Mouse (Mus musculus) CH12.LX (cell line): ENCODE results near the gene Ak9. TPM values are rescaled to one million over a fixed set of nuclear protein-coding genes. Genes with fewer than 3 reads are reported as not detected.

ENCODE experiments used
- DNase-seq: peaks from one replicate; pipeline ENCODE4 v3.0.0-alpha.2; 2013; ENCODE audit errors: extremely low read depth
- H3K27ac ChIP-seq: 2 replicates; pipeline ENCODE4 v1.5.1; 2012; ENCODE audit warnings: low read depth, mild to moderate bottlenecking, control low read depth, moderate library complexity; ENCODE audit not compliant: insufficient read depth
- H3K27me3 ChIP-seq: replicated peaks from 2 replicates; pipeline ENCODE3; 2012; ENCODE audit warnings: inconsistent platforms
- H3K36me3 ChIP-seq, 2 experiments: replicated peaks in 1 of 2; 2 replicates each; pipeline versions ENCODE3 to v1.6.1; 2012; ENCODE audit warnings: inconsistent platforms in 1 of 2, low read length in 1 of 2, mild to moderate bottlenecking in 1 of 2, mixed read lengths in 1 of 2, moderate library complexity in 1 of 2; ENCODE audit not compliant: control insufficient read depth in 1 of 2, insufficient read depth in 1 of 2
- H3K4me1 ChIP-seq, 2 experiments: 2 replicates each; pipeline ENCODE4 v1.6.1; 2012; ENCODE audit warnings: inconsistent platforms in 1 of 2, moderate library complexity in 1 of 2; ENCODE audit not compliant: insufficient read depth in 2 of 2, control insufficient read depth in 1 of 2
- H3K4me2 ChIP-seq: 2 replicates; pipeline ENCODE4 v1.6.1; 2012; ENCODE audit warnings: low read depth, mild to moderate bottlenecking, control low read depth; ENCODE audit not compliant: poor library complexity, insufficient read depth, severe bottlenecking
- H3K4me3 ChIP-seq, 3 experiments: fragments of 150-350 bp in 1 of 3; sonication (generic) in 1 of 3; replicated peaks in 1 of 3; 2 replicates each; pipeline versions ENCODE3 to v1.5.1; 2011 to 2012; ENCODE audit warnings: low read depth in 2 of 3, low read length in 2 of 3, mild to moderate bottlenecking in 2 of 3, moderate library complexity in 2 of 3, control low read depth in 1 of 3, improper control_type of control experiment in 1 of 3, inconsistent platforms in 1 of 3, mixed read lengths in 1 of 3; ENCODE audit not compliant: poor library complexity in 1 of 3
- H3K79me2 ChIP-seq: replicated peaks from 2 replicates; pipeline ENCODE4 v1.6.1; 2012; ENCODE audit warnings: mild to moderate bottlenecking, moderate library complexity; ENCODE audit not compliant: control insufficient read depth, poor library complexity, insufficient read depth, severe bottlenecking; ENCODE audit errors: extremely low read depth
- H3K9ac ChIP-seq: 2 replicates; pipeline ENCODE4 v1.6.1; 2012; ENCODE audit warnings: low read depth, mild to moderate bottlenecking, control low read depth, moderate library complexity; ENCODE audit not compliant: insufficient read depth
- H3K9me3 ChIP-seq: replicated peaks from 2 replicates; pipeline ENCODE3; 2012; ENCODE audit warnings: low read length, inconsistent platforms, mixed read lengths
- CHD1 ChIP-seq: IDR thresholded peaks from 2 replicates; pipeline ENCODE4 v1.6.1; 2012; ENCODE audit warnings: low read depth, low read length, improper control_type of control experiment, inconsistent platforms
- CHD2 ChIP-seq: IDR thresholded peaks from 2 replicates; pipeline ENCODE4 v1.6.1; 2011; ENCODE audit warnings: low read length, improper control_type of control experiment
- CTCF ChIP-seq, 2 experiments: IDR thresholded peaks in 1 of 2; conservative IDR thresholded peaks in 1 of 2; 2 replicates each; pipeline ENCODE4 v1.5.1; 2011 to 2012; ENCODE audit warnings: low read depth in 2 of 2, low read length in 2 of 2, improper control_type of control experiment in 1 of 2, inconsistent platforms in 1 of 2, mild to moderate bottlenecking in 1 of 2, moderate library complexity in 1 of 2
- E2F4 ChIP-seq: IDR thresholded peaks from 2 replicates; pipeline ENCODE4 v1.6.1; 2011; ENCODE audit warnings: low read depth, low read length, improper control_type of control experiment; ENCODE audit not compliant: insufficient replicate concordance
- ELF1 ChIP-seq: IDR thresholded peaks from 2 replicates; pipeline ENCODE4 v1.6.1; 2014; ENCODE audit warnings: low read depth, mild to moderate bottlenecking, inconsistent platforms, low read length, improper control_type of control experiment
- EP300 ChIP-seq: IDR thresholded peaks from 2 replicates; pipeline ENCODE4 v1.6.1; 2011; ENCODE audit warnings: low read length, improper control_type of control experiment
- ETS1 ChIP-seq: conservative IDR thresholded peaks from 2 replicates; pipeline ENCODE4 v1.6.1; 2012; ENCODE audit warnings: low read depth, mild to moderate bottlenecking, inconsistent platforms, low read length, improper control_type of control experiment, moderate library complexity
- HCFC1 ChIP-seq: IDR thresholded peaks from 2 replicates; pipeline ENCODE4 v1.6.1; 2012; ENCODE audit warnings: low read depth, mild to moderate bottlenecking, inconsistent platforms, low read length, improper control_type of control experiment
- IRF4 ChIP-seq: IDR thresholded peaks from 2 replicates; pipeline ENCODE4 v1.6.1; 2014; ENCODE audit warnings: low read depth, mild to moderate bottlenecking, inconsistent platforms, low read length, improper control_type of control experiment
- JUND ChIP-seq: conservative IDR thresholded peaks from 2 replicates; pipeline ENCODE4 v1.6.1; 2011; ENCODE audit warnings: low read depth, low read length, improper control_type of control experiment
- KAT2A ChIP-seq: IDR thresholded peaks from 2 replicates; pipeline ENCODE4 v1.6.1; 2012; ENCODE audit warnings: low read length, improper control_type of control experiment, inconsistent platforms; ENCODE audit not compliant: insufficient replicate concordance
- MAFK ChIP-seq: IDR thresholded peaks from 2 replicates; pipeline ENCODE4 v1.6.1; 2011; ENCODE audit warnings: low read length, improper control_type of control experiment; ENCODE audit not compliant: insufficient replicate concordance
- MAX ChIP-seq: IDR thresholded peaks from 2 replicates; pipeline ENCODE4 v1.6.1; 2011; ENCODE audit warnings: low read length, improper control_type of control experiment
- MAZ ChIP-seq: IDR thresholded peaks from 2 replicates; pipeline ENCODE4 v1.6.1; 2012; ENCODE audit warnings: low read depth, mild to moderate bottlenecking, inconsistent platforms, low read length, improper control_type of control experiment, moderate library complexity
- MEF2A ChIP-seq: IDR thresholded peaks from 2 replicates; pipeline ENCODE4 v1.6.1; 2014; ENCODE audit warnings: low read depth, mild to moderate bottlenecking, inconsistent platforms, low read length, improper control_type of control experiment, borderline replicate concordance
- NELFE ChIP-seq: IDR thresholded peaks from 2 replicates; pipeline ENCODE4 v1.6.1; 2011; ENCODE audit warnings: low read depth, low read length, improper control_type of control experiment
- NRF1 ChIP-seq: IDR thresholded peaks from 2 replicates; pipeline ENCODE4 v1.6.1; 2014; ENCODE audit warnings: low read depth, mild to moderate bottlenecking, inconsistent platforms, low read length, improper control_type of control experiment, moderate library complexity
- RAD21 ChIP-seq: IDR thresholded peaks from 2 replicates; pipeline ENCODE4 v1.6.1; 2011; ENCODE audit warnings: low read depth, mild to moderate bottlenecking, low read length, improper control_type of control experiment, moderate library complexity
- RCOR1 ChIP-seq: conservative IDR thresholded peaks from 2 replicates; pipeline ENCODE4 v1.6.1; 2012; ENCODE audit warnings: low read depth, mild to moderate bottlenecking, inconsistent platforms, low read length, improper control_type of control experiment
- SIN3A ChIP-seq: IDR thresholded peaks from 2 replicates; pipeline ENCODE4 v1.6.1; 2012; ENCODE audit warnings: low read length, improper control_type of control experiment, inconsistent platforms
- TCF12 ChIP-seq: IDR thresholded peaks from 2 replicates; pipeline ENCODE4 v1.6.1; 2014; ENCODE audit warnings: low read depth, mild to moderate bottlenecking, inconsistent platforms, low read length, improper control_type of control experiment
- USF1 ChIP-seq: IDR thresholded peaks from 2 replicates; pipeline ENCODE4 v1.6.1; 2014; ENCODE audit warnings: low read depth, mild to moderate bottlenecking, inconsistent platforms, low read length, improper control_type of control experiment
- USF2 ChIP-seq: conservative IDR thresholded peaks from 2 replicates; pipeline ENCODE4 v1.6.1; 2011; ENCODE audit warnings: low read depth, low read length, improper control_type of control experiment
- ZMIZ1 ChIP-seq: IDR thresholded peaks from 2 replicates; pipeline ENCODE4 v1.6.1; 2012; ENCODE audit warnings: low read depth, mild to moderate bottlenecking, inconsistent platforms, low read length, improper control_type of control experiment
- ZNF384 ChIP-seq: IDR thresholded peaks from 2 replicates; pipeline ENCODE4 v1.6.1; 2012; ENCODE audit warnings: low read depth, low read length, improper control_type of control experiment, inconsistent platforms
- dilution Hi-C: fragments of 300-500 bp; cut with MboI; formaldehyde crosslinking; loops from 2 replicates; pipeline ENCODE4 v1.14.3; 2020; ENCODE audit warnings: low sequenced_read_pairs; ENCODE audit not compliant: extremely low pct_unique_long_range_greater_than_20kb, extremely low pct_ligation_motif_present
- in situ Hi-C: fragments of 300-500 bp; cut with MboI; formaldehyde crosslinking; loops from 3 replicates; pipeline ENCODE4 v1.14.3; 2019; ENCODE audit warnings: low sequenced_read_pairs, low pct_ligation_motif_present, low pct_unique_long_range_greater_than_20kb, mixed read lengths
- polyA plus RNA-seq: library from polyadenylated mRNA; unstranded; fragments of >175 nt; gene quantifications from 2 replicates; pipeline ENCODE4 v1.2.1, GENCODE M21; 2012; ENCODE audit warnings: low read depth; ENCODE audit not compliant: insufficient read length
- total RNA-seq, 2 experiments: library from RNA; depleted of rRNA; stranded (reverse); fragments of 300-350 nt in 1 of 2; fragments of >200 nt in 1 of 2; gene quantifications; 2 replicates each; pipeline ENCODE4 v1.2.3; 2012 to 2014

Gene Ak9
- total and polyA plus RNA-seq, 3 experiments = 0.04 to 0.11 (median 0.07) TPM

DNA sequence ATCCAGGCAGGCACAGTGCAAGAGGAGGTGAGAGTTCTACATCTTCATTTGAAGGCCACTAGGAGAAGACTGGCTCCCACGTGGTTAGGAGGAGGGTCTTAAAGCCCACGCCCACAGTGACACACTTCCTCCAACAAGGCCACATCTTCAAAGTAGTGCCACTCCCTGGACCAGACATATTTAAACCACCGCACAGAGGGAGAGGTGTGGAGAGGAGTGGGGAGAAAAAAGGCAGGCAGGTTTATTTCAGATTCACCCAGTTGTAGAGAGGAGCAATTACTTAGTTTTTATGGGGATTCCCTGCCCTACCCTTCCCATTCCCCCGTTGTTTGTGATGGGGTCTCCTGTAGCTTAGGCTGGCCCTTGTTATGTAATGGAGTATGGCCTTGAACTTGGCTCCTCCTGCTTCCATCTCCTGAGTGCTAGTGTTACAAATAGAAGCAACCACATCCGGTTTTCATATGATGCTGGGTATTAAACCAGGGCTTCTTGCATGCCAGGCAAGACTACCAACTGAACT lies 169.2 kb downstream of the Ak9 start:
- peaks cover 0 to 8% of the 10 kb centered on the region in 2 experiments for H3K36me3 ChIP-seq
- H3K9ac ChIP-seq = no peak overlapping the region
- H3K79me2 ChIP-seq = 0 out of 2 replicates have a peak, but pooled peaks cover 2% of the 10 kb centered on the region
- dilution Hi-C loops (no loop called here), in situ Hi-C loops (no loop called here)
- no peaks in the 10 kb centered on the region for H3K27me3 ChIP-seq
- H3K4me2 ChIP-seq = no peak overlapping the region
- H3K4me3 ChIP-seq = no peak overlapping the region
- H3K27ac ChIP-seq = no peak overlapping the region
- H3K4me1 ChIP-seq = peaks cover 13 to 56% of the 10 kb centered on the region in 2 experiments
- TF ChIP-seq MAX = 0 out of 2 replicates have a peak, but pooled peaks have one; percentile 50
- TF ChIP-seq RAD21 = no peak
- no peak for DNase-seq
- H3K9me3 ChIP-seq = no peaks in the 10 kb centered on the region

DNA sequence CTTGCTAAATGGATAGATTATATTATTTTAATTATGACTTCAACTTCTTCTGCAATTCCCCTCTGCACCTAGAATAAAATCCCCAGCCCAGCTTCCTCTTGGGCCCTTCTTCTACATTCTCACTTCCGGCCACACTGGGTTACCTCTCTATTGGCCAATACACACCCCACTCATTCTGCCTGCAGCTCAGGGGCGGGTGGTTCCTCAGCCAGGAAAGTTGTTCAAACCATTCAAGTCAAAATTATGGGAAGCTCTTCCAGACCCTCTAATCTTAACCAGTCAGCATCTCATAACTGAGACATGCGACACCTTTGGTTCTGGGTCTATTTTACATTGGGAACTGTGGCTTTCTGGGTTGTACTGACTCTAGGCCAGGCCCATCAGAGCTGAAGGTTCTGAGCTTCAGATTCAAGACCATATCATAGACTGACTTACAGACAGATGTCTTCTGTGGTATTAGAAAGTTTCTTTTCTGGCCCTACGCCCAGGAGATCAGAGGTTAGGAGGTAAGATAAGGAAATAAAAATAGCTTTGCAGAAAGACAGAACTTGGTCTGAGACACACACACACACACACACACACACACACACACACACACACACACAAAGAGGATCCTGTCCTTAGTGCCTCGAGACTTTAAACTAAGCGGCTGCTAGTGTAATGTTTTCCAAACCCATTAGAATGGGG lies 170.1 kb downstream of the Ak9 start:
- H3K79me2 ChIP-seq = 0 out of 2 replicates have a peak, but pooled peaks cover 2% of the 10 kb centered on the region
- dilution Hi-C loops = no loop called here
- in situ Hi-C loops = no loop called here

More for the DNA sequence above, 170.1 kb downstream of the Ak9 start:
- Histone ChIP-seq H3K4me3 (no peak overlapping the region), H3K36me3 (peaks cover 3 to 11% of the 10 kb centered on the region in 2 experiments), H3K9ac (peak overlapping the region; percentile 44), H3K27ac (peak overlapping the region; percentile 60; the same call in 1 of the 2 replicates), H3K4me2 (no peak overlapping the region; the same call in 1 of the 2 replicates), H3K4me1 (peaks cover 13 to 57% of the 10 kb centered on the region in 2 experiments), H3K27me3 (no peaks in the 10 kb centered on the region), H3K9me3 (no peaks in the 10 kb centered on the region)
- TF ChIP-seq ZMIZ1 (no peak), CHD2 (no peak), NRF1 (no peak), ELF1 (peak; percentile 30; the same call in 1 of the 2 replicates), CHD1 (no peak), HCFC1 (no peak; the same call in 1 of the 2 replicates), USF1 (no peak), CTCF (conservative IDR thresholded peaks at IDR 0.05 in 1 of 2, IDR thresholded peaks at IDR 0.05 in 1 of 2; ENCODE audit: low read depth in 2 of 2, low read length in 2 of 2) (no peak), RCOR1 (no peak), MAZ (no peak), TCF12 (0 out of 2 replicates have a peak, but pooled peaks have one; percentile 6), MAFK (no peak), JUND (no peak), EP300 (peak; percentile 24; the same call in 1 of the 2 replicates), USF2 (no peak), MEF2A (peak; percentile 45; the same call in 1 of the 2 replicates), ZNF384 (no peak), KAT2A (no peak), NELFE (0 out of 2 replicates have a peak, but pooled peaks have one; percentile 14), IRF4 (no peak), SIN3A (no peak), E2F4 (no peak), ETS1 (peak; percentile 17; the same call in 1 of the 2 replicates)
- peak; percentile 63 for DNase-seq
